Mouse (Mus musculus) olfactory bulb, adult 2 months (tissue): ENCODE measurements at regions not wholly inside any gene's neighbourhood (a gene's known extent, or its start where the extent isn't known, plus 50 kb on each side); places are given as distances from the start of the nearest gene placed in this dataset.
"Not testable (repeated sequence)": the region's sequence is repeated elsewhere in the genome, so short reads cannot be mapped to it uniquely, and the experiment has no call there.

ENCODE experiments used
- H3K27ac ChIP-seq: fragments of 200-500 bp; 2 replicates; pipeline ENCODE4 v1.5.1; 2012; ENCODE audit warnings: low read depth, low read length; ENCODE audit not compliant: insufficient read depth
- H3K4me1 ChIP-seq: fragments of 200-500 bp; 2 replicates; pipeline ENCODE4 v1.6.1; 2012; ENCODE audit warnings: low read length; ENCODE audit not compliant: control insufficient read depth, insufficient read depth
- H3K4me3 ChIP-seq: fragments of 200-500 bp; 2 replicates; pipeline ENCODE4 v1.5.1; 2012; ENCODE audit warnings: mild to moderate bottlenecking, low read depth, low read length, moderate library complexity; ENCODE audit not compliant: insufficient read depth
- CTCF ChIP-seq: fragments of 200-500 bp; IDR thresholded peaks from 2 replicates; pipeline ENCODE4 v1.5.1; 2012; ENCODE audit warnings: low read depth, mild to moderate bottlenecking, low read length, moderate library complexity; ENCODE audit not compliant: insufficient read depth
- POLR2A ChIP-seq: fragments of 200-500 bp; IDR thresholded peaks from 2 replicates; pipeline ENCODE4 v1.6.1; 2012; ENCODE audit warnings: mild to moderate bottlenecking, low read depth, low read length, moderate library complexity; ENCODE audit not compliant: insufficient read depth
- WGBS: fragments of 180-500 bp; shearing (Covaris S2); methylation state at CpG from one replicate; pipeline ENCODE4 v1.1.7; 2018; 5-methylcytosine and 5-hydroxymethylcytosine counted together

GRCm38 (mm10) chr4:22875392-22875791 lies 387.2 kb upstream of the Pou3f2 start:
- H3K4me3 ChIP-seq = no peak overlapping the region
- H3K27ac ChIP-seq = no peak overlapping the region
- H3K4me1 ChIP-seq = no peaks in the 10 kb centered on the region
- no peak for TF ChIP-seq CTCF
- no peak for TF ChIP-seq POLR2A
- WGBS = 89% methylated on average over 3 of the region's 3 CpGs

GRCm38 (mm10) chr4:22836124-22836445 lies 347.9 kb upstream of the Pou3f2 start:
- 71% methylated on average over 7 of the region's 7 CpGs for WGBS
- no peak for TF ChIP-seq POLR2A
- TF ChIP-seq CTCF = no peak
- H3K4me1 ChIP-seq = no peaks in the 10 kb centered on the region
- no peak overlapping the region for H3K27ac ChIP-seq
- no peak overlapping the region for H3K4me3 ChIP-seq

DNA sequence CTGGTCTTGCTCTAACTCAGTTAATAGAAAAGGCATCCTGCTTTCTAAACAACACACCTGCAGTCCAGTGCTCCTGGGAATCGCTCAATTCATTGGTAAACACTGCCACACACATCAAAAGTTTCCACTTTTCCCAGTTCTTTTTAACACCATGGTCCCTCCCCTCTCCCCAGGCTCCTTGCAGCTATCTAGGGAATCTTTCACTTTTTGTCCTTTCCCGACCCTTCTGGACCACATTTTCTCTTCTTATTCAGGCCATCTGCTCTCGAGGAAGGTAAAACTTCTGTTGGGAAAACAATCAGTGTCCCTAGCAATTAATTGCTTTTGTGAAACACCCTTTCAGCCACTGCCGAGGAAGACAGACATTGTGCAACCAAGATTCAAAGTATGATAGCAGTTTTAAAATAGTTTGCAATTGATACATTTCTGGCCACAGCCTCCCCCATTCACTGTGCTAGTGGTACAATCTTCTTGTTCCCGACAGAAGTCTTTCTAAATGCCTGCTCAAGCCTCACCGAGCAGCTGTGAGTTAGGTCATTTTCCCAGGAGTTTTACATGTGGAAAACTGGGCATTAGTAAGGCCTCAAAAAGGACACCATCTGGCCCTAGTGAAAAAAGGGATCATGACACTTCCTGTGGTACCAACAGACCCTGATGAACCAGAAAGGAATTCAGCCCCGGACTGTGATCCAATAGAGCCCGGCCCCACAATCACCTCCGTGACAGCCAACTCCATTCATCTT lies 347.4 kb upstream of the Pou3f2 start:
- 47% methylated on average over 9 of the region's 9 CpGs for WGBS
- Histone ChIP-seq H3K4me3 (no peak overlapping the region), H3K27ac (no peak overlapping the region), H3K4me1 (no peaks in the 10 kb centered on the region)
- TF ChIP-seq CTCF = no peak
- TF ChIP-seq POLR2A = no peak

GRCm38 (mm10) chr4:22833851-22834440 lies 345.8 kb upstream of the Pou3f2 start:
- no peak for TF ChIP-seq POLR2A
- no peak overlapping the region for H3K4me3 ChIP-seq
- WGBS = 54% methylated on average over 1 of the region's 1 CpGs

GRCm38 (mm10) chr4:22803665-22804064 lies 315.5 kb upstream of the Pou3f2 start:
- no peak overlapping the region for H3K4me3 ChIP-seq
- no peak for TF ChIP-seq CTCF
- no peak for TF ChIP-seq POLR2A
- no peak overlapping the region for H3K27ac ChIP-seq
- WGBS = 49% methylated on average over 3 of the region's 3 CpGs
- no peaks in the 10 kb centered on the region for H3K4me1 ChIP-seq

More at GRCm38 (mm10) chr4:22833851-22834440, 345.8 kb upstream of the Pou3f2 start:
- Histone ChIP-seq H3K27ac (no peak overlapping the region), H3K4me1 (no peaks in the 10 kb centered on the region)

DNA sequence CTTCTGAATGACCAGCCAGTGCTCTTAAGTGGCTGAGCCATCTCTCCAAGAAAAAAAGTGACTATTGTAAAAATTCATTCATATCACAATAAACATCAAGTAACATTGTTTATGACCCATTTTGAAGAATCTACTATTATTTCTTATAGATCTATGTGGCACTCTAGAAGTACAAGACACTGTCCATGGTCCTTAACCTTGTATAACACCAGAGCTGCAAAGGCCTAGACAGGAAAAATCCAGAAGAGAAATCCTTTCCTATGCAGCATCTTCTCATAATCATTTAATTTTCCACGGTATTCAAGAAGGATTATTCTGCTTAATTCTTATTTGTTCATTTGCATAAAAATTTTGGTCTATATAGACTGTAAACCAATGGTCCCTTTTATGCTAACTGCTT lies 304.7 kb upstream of the Pou3f2 start:
- WGBS = 85% methylated on average over 1 of the region's 1 CpGs
- Histone ChIP-seq H3K27ac (no peak overlapping the region), H3K4me1 (no peaks in the 10 kb centered on the region), H3K4me3 (no peak overlapping the region)
- TF ChIP-seq POLR2A = no peak
- TF ChIP-seq CTCF = no peak

DNA sequence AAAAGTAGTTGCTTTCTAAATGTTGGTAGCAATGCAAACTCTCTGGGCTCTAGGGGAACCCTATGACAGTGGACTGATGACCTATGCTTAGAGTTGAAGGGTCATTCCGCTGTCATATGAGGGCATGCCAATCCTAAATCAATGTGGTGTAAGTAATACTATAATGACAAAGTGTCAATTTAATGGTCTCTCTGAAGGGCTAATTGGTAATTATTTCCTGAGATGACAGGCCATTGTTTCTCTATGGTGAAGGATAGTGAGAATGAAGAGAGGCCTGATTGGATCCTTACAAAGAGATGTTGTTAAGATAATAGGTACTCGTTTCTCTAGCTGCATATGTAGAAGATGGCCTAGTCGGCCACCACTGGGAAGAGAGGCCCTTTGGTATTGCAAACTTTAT lies 299.7 kb upstream of the Pou3f2 start:
- no peaks in the 10 kb centered on the region for H3K4me1 ChIP-seq
- H3K27ac ChIP-seq = no peak overlapping the region
- 55% methylated on average over 3 of the region's 3 CpGs for WGBS
- TF ChIP-seq CTCF = no peak
- TF ChIP-seq POLR2A = no peak
- no peak overlapping the region for H3K4me3 ChIP-seq

- H3K4me3 ChIP-seq, H3K4me1 ChIP-seq, H3K27ac ChIP-seq: not testable (repeated sequence)
- WGBS = 94% methylated on average over 4 of the region's 4 CpGs
These were observed 274.9 kb upstream of the Pou3f2 start for GRCm38 (mm10) chr4:22763026-22763425.
